Mouse (Mus musculus): Measurements from ENCODE around the gene Hjurp.

Hjurp gene

DNA sequence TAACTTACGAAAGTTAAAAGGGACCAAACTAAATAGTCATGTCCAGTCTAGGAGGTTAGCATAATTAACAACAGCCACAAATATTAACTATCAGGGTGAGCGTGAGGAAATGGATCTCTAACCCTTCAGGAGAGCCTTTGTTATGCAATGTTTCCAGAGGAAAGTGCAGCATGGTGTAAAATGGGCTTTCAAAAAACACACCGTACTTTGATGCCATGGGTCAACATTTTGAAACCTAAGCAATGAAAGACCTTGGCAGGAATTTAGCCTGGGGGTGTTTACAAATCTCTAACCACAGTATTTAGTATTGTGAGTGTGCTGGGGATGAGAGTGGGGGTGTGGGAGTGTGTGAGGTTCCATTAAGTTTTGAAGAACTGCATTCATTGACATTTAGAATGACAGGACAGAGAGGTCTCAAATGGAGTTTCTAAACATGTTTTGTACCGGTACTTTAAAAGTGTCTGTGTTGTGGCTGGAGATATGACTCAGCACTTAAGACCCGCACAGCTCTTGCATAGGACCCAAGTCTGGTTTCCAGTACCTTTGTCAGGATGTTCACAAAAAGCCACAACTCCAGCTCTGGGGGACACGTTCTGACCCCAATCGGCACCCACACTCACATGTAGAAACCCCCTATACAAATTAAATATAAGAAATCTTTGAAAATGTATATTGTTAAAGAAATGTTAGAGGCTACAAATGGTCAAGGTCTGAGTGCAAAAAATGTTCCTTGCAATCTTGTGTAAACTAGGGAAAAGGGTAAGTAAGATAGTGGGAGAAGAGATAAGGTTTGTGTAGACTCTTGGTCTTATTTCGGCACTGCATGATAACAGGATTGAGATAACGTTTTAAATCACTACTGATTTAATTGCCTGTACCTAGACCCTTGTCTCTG lies 1.9 kb upstream of the Hjurp start:
- no peak for DNase-seq

- DNase-seq = no peak
Observed at GRCm38 (mm10) chr1:88277818-88278511, 532 bp upstream of the Hjurp start.

DNA sequence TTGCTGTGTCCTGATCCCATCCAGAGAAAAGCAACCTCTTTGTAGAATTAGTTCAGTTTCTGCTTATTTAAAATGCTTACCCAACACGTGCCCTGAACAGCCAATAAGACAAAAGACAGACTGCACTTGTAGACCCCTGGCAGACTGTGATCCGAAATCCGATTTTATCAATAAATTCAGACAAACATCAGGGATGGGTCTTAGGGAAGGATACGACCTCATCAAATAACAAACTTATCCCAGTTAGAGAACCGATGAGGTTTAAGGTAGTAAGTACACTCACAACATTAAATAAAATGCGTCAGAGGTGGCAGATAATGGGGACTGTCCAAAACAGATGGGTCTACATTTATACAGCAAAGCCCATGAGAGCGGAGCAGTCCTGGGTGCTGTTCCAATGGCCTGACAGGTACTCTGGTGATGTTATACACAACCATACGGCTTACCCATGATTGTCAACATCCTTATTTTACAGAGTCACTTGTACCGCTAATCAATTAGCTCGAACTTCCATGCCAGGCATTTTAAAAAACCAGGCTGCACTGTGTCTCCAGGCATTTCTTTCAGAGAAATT lies 822 bp downstream of the Hjurp start:
- DNase-seq = no peak

DNA sequence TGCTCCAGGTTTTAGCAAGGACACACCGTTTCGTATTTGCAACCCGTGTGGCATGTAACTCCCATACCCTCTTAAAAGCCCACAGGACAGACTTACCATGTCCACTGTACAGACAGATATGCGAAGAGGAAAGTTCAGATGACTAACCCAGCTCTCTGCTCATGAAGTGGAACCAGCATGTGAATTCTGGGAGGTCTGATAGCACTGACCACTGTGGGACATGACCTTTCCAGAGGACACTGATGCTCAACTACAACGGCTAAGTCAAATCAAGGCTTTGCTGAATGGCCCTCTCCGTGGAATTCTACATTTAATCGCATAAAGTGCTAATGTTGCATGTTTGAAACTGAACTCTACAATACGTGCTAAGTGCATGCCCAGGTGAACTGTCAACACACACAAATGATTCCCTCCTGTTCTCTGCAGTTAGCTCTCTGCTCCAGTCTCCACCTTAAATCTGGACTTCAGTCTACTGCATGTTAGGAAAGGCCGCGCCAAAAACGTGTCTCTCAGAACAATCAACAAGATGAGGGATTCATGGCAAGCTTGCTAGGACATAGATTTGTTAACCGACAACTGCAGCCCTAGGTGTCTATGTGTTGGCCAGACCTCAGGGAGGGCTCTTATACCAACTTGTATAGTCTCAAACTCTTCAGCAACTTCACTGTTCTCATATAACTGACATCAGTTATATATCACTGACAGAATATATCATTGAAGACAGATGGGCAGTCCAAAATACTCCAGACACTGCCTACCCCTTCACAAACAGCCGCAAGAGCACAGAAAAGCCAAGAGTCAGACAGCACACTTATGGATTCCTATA lies 1.5 kb downstream of the Hjurp start:
- DNase-seq = no peak

DNA sequence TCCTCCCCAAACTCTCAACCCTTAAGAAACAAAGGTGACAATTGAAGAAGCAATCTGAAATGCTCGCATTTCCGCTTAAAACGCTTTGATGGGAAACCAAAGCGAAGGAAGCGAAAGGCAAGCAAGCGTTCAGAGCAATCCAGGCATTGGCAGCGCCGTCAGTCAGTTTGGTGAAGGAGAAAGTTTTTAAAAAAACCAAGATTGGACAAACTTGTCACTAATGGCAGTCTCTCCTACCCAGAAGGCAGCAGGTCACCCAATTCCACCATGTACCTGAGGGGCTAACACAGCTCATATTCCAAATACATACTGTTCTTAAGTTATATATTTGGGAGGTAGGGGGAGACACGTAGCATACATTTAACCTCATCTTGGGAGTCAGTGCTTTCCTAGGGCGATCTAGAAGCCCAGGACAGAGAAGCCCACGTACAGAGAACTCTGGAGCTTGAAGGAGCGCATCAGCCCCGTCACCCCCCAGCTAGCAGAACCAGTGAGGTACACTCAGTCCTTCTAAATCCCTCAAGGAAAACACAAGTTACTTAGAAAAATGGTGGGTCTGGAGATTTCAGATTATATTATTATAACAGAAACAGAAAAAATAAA lies 2.3 kb downstream of the Hjurp start:
- DNase-seq = no peak

- DNase-seq = no peak
Observed at GRCm38 (mm10) chr1:88274371-88275077, 2.9 kb downstream of the Hjurp start.

- no peak for DNase-seq
Observed at GRCm38 (mm10) chr1:88273832-88274231, 3.6 kb downstream of the Hjurp start.

- DNase-seq = no peak
Observed at GRCm38 (mm10) chr1:88273326-88273725, 4.1 kb downstream of the Hjurp start.

GRCm38 (mm10) chr1:88272851-88273250 lies 4.6 kb downstream of the Hjurp start:
- no peak for DNase-seq

GRCm38 (mm10) chr1:88269539-88270309 lies 7.7 kb downstream of the Hjurp start:
- no peak for DNase-seq

DNA sequence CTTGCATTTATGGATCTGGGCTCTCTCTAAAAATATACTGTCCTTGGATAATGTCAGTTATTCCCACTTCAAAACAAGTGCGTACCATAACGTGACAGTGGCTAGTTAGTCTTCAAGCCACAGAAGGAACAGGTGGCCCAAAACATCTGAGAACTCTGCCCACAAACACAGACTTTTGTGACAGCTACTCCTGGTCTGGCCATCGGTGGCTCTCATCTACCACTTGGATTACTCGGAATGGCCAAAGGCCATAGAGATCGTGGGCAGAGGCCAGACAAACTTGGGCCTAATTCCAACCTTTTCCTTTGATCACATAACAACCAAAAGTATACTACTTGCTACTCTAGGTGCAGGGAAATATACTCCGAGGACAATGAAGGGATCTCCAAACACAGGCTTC lies 9.4 kb downstream of the Hjurp start:
- DNase-seq = no peak

- no peak for DNase-seq
Observed at GRCm38 (mm10) chr1:88267489-88267888, 9.9 kb downstream of the Hjurp start.

DNA sequence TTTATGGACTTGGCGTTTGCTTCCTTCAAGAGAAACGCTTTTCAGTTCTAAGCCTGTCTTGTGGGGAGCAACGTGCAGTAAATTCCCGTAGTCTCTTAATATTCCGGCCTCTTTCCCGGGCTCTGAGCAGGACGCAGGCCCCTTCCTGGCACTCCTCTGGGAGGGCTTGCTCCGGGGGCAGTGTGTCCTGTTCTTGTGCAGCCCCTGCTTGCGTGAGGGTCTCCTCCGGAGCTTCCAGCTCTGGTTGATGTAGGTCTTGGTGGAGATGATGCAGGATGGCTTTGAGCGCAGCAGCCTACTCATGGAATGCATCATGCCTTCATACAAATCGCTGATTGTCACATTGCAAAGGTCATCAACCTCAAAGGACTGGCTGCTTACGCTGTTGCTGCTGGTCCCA lies 11.3 kb downstream of the Hjurp start:
- DNase-seq = no peak

DNA sequence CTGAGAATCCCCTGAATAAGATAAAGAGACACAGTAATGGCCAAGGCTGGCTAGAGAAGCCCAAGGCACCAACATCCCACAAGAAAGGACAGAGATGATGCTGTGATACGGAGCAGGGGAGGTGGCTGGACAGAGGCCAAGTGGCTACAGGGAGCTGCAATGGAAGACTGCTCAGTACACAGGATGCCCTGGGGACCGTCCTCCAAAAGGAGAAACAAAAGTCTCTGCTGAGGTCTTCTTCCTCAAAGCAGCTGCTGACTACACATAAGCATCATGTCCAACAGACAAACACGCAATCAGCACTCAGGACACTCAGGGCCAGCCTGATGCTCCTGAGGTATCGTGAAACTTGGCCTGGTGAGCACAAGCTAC lies 12.6 kb downstream of the Hjurp start:
- no peak for DNase-seq

DNA sequence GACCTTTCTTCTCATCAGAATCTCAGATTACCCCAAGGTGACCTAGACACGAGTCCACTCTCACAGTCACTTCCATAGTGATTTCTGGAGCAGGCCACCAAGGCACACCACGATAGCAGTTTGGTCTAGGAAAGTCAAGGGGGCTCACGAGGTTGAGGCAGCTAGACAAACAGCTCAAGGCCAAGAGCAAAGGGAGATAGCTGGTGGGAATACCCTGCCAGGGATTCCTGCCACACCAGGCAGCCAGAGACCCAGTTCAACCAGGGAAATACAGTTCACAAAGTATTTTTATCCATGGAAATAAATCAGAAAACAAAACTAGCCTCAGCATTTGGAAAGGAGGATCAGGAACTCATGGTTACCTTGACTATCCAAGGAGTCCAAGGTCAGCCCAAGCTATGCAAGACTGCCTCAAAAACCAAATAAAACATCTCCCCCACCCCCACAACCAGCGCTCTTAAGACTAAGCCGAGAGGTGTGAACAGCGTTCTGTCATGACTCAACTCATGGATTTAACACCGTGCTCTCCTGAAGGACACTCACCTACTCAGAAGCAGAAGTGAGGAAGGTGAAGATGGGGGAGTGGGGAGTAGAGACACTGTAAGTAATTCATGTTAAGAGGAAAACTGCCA lies 13.1 kb downstream of the Hjurp start:
- DNase-seq = no peak

GRCm38 (mm10) chr1:88263778-88264177 lies 13.7 kb downstream of the Hjurp start:
- DNase-seq = no peak

- no peak for DNase-seq
Observed at GRCm38 (mm10) chr1:88262961-88263360, 14.5 kb downstream of the Hjurp start.

DNA sequence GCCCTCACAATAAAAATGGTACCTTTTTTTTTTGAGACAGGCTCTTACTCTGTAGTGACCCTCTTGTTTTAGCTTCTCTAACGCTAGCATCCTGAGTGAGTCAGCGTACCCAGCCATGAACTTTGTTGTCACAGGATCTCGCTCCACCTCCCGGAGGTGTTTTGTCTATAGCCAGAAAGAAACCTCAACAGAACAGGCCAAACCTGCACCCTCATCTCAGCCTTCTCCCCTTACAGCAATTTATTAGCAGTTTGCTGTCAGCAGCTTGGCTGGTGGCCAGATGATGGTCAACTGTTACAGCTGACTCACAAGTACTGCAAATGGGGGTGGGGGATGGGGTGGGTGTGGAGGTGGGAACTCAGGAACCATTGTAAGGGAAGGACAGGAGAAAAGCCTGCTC lies 15.2 kb downstream of the Hjurp start:
- peak; percentile 62 for DNase-seq

DNA sequence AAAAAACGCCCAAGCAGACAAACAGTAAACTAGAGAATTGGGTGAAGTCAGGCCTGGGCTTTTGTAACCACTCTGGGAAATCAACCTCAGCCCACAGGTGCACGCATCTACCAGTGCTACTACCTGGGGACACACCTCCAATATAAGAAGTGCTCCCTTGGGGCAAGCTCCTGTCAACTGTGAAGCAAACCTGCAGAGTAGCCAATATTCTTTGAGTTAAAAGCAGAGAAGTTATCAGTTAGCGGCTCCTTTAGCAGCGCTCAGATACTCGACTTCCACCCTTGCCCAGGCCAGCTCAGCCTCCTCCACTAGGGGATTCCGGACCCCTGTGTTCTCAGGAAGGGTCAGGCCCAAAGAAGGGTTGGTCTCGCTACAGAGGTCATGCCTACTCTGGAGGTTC lies 15.7 kb downstream of the Hjurp start:
- no peak for DNase-seq

DNA sequence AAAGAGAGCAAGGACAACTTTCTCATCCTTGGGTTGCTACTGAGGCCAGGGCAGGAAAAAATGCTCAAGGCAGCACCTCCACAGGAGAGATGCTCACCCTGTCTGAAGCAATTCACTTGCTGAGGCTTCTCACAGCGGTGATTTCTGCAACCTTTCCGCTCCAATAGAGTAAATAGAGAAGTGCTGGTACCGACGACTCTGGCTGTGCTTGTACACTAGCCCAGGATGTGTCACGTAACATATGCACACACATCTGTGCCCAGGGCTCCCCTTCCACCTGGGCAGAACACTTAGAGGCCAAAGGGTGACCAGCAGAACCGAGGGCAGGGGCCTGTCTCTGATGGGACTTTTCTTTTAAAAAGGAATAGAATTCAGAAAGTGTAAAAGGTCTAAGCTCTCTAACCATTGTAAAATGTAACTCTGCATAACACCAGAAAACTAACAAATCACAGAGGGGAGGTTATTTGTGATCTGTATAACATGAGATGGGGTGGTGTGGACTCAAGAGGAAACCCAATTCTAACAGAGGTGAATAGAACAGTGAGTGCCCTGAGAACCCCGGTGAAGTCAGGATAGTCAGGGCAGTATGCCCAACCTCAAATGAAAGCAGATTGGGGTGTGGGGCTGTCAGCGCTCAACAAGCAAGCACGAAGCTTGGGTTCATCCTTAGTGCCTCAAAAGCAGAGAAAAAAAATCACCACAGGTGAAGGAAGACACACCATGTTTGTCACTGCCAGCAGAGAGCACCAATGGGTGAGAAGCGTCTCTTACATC lies 16.6 kb downstream of the Hjurp start:
- no peak for DNase-seq
